Mouse (Mus musculus): Measurements from ENCODE around the gene Scd1. TPM values are rescaled to one million over a fixed set of nuclear protein-coding genes. Genes with fewer than 3 reads are reported as not detected.

Scd1 gene
- polyA plus RNA-seq, 1 experiment from 2014 or later = 4.4 TPM

GRCm38 (mm10) chr19:44422051-44422631 lies 14.5 kb upstream of the Scd1 start:
- H3K36me3 ChIP-seq (ENCODE audit: control insufficient read depth, insufficient read depth, low read length) = no peaks in the 10 kb centered on the region
- 81% methylated on average over 8 of the region's 8 CpGs for WGBS
- H3K4me1 ChIP-seq (replicated peaks; ENCODE audit: control insufficient read depth, insufficient read depth, low read length) = no peaks in the 10 kb centered on the region
- no peaks in the 10 kb centered on the region for H3K27me3 ChIP-seq (replicated peaks; ENCODE audit: control insufficient read depth, insufficient read depth, low read length)
- no peak overlapping the region for H3K4me3 ChIP-seq (ENCODE audit: low read depth, low read length)
- H3K4me2 ChIP-seq (ENCODE audit: low read length) = no peak overlapping the region
- H3K9ac ChIP-seq (ENCODE audit: low read length) = no peak overlapping the region
- H3K27ac ChIP-seq (ENCODE audit: low read depth) = no peak overlapping the region
- DNase-seq (ENCODE audit: low spot score) (no peak), ATAC-seq (replicated peaks; ENCODE audit: low FRiP score, low TSS enrichment, low read depth) (no peak)
- H3K9me3 ChIP-seq (ENCODE audit: control insufficient read depth, low read length) = no peaks in the 10 kb centered on the region

- H3K4me1 ChIP-seq (replicated peaks; ENCODE audit: control insufficient read depth, insufficient read depth, low read length) = no peaks in the 10 kb centered on the region
- H3K27me3 ChIP-seq (replicated peaks; ENCODE audit: control insufficient read depth, insufficient read depth, low read length) = no peaks in the 10 kb centered on the region
- no peak overlapping the region for H3K9ac ChIP-seq (ENCODE audit: low read length)
- DNase-seq (ENCODE audit: low spot score) = no peak
- WGBS = 49% methylated on average over 11 of the region's 11 CpGs
- no peak overlapping the region for H3K27ac ChIP-seq (ENCODE audit: low read depth)
- ATAC-seq (replicated peaks; ENCODE audit: low FRiP score, low TSS enrichment, low read depth) = no peak
- H3K4me2 ChIP-seq (ENCODE audit: low read length) = no peak overlapping the region
- H3K4me3 ChIP-seq (ENCODE audit: low read depth, low read length) = no peak overlapping the region
- H3K9me3 ChIP-seq (ENCODE audit: control insufficient read depth, low read length) = no peaks in the 10 kb centered on the region
- H3K36me3 ChIP-seq (ENCODE audit: control insufficient read depth, insufficient read depth, low read length) = no peaks in the 10 kb centered on the region
These were observed 11.9 kb upstream of the Scd1 start for GRCm38 (mm10) chr19:44419530-44419929.

GRCm38 (mm10) chr19:44418945-44419344 lies 11.3 kb upstream of the Scd1 start:
- WGBS = 18% methylated on average over 4 of the region's 4 CpGs
- no peak overlapping the region for H3K9ac ChIP-seq (ENCODE audit: low read length)
- ATAC-seq (replicated peaks; ENCODE audit: low FRiP score, low TSS enrichment, low read depth) = no peak

GRCm38 (mm10) chr19:44418544-44418943 lies 10.9 kb upstream of the Scd1 start:
- H3K9ac ChIP-seq (ENCODE audit: low read length) = no peak overlapping the region
- no peaks in the 10 kb centered on the region for H3K4me1 ChIP-seq (replicated peaks; ENCODE audit: control insufficient read depth, insufficient read depth, low read length)
- no peaks in the 10 kb centered on the region for H3K27me3 ChIP-seq (replicated peaks; ENCODE audit: control insufficient read depth, insufficient read depth, low read length)
- WGBS = 60% methylated on average over 9 of the region's 9 CpGs
- DNase-seq (ENCODE audit: low spot score) = no peak
- H3K36me3 ChIP-seq (ENCODE audit: control insufficient read depth, insufficient read depth, low read length) = no peaks in the 10 kb centered on the region
- H3K4me2 ChIP-seq (ENCODE audit: low read length) = no peak overlapping the region
- H3K27ac ChIP-seq (ENCODE audit: low read depth) = no peak overlapping the region
- no peaks in the 10 kb centered on the region for H3K9me3 ChIP-seq (ENCODE audit: control insufficient read depth, low read length)
- no peak for ATAC-seq (replicated peaks; ENCODE audit: low FRiP score, low TSS enrichment, low read depth)
- no peak overlapping the region for H3K4me3 ChIP-seq (ENCODE audit: low read depth, low read length)

More at GRCm38 (mm10) chr19:44418945-44419344, 11.3 kb upstream of the Scd1 start:
- peak; percentile 93 for DNase-seq (ENCODE audit: low spot score)
- Histone ChIP-seq H3K4me3 (ENCODE audit: low read depth, low read length) (no peak overlapping the region), H3K36me3 (ENCODE audit: control insufficient read depth, insufficient read depth, low read length) (no peaks in the 10 kb centered on the region), H3K27me3 (replicated peaks; ENCODE audit: control insufficient read depth, insufficient read depth, low read length) (no peaks in the 10 kb centered on the region), H3K9me3 (ENCODE audit: control insufficient read depth, low read length) (no peaks in the 10 kb centered on the region), H3K4me2 (ENCODE audit: low read length) (no peak overlapping the region), H3K4me1 (replicated peaks; ENCODE audit: control insufficient read depth, insufficient read depth, low read length) (no peaks in the 10 kb centered on the region), H3K27ac (ENCODE audit: low read depth) (no peak overlapping the region)

- Histone ChIP-seq H3K27me3 (replicated peaks; ENCODE audit: control insufficient read depth, insufficient read depth, low read length) (no peaks in the 10 kb centered on the region), H3K27ac (ENCODE audit: low read depth) (no peak overlapping the region), H3K9me3 (ENCODE audit: control insufficient read depth, low read length) (no peaks in the 10 kb centered on the region), H3K4me3 (ENCODE audit: low read depth, low read length) (no peak overlapping the region), H3K9ac (ENCODE audit: low read length) (no peak overlapping the region), H3K4me2 (ENCODE audit: low read length) (no peak overlapping the region), H3K36me3 (ENCODE audit: control insufficient read depth, insufficient read depth, low read length) (no peaks in the 10 kb centered on the region), H3K4me1 (replicated peaks; ENCODE audit: control insufficient read depth, insufficient read depth, low read length) (no peaks in the 10 kb centered on the region)
- WGBS = 82% methylated on average over 5 of the region's 5 CpGs
- ATAC-seq (replicated peaks; ENCODE audit: low FRiP score, low TSS enrichment, low read depth) (no peak), DNase-seq (ENCODE audit: low spot score) (no peak)
These were observed 10.4 kb upstream of the Scd1 start for GRCm38 (mm10) chr19:44418061-44418460.

- WGBS = 64% methylated on average over 4 of the region's 4 CpGs
- Histone ChIP-seq H3K4me3 (ENCODE audit: low read depth, low read length) (no peak overlapping the region), H3K4me2 (ENCODE audit: low read length) (no peak overlapping the region), H3K4me1 (replicated peaks; ENCODE audit: control insufficient read depth, insufficient read depth, low read length) (no peaks in the 10 kb centered on the region), H3K9ac (ENCODE audit: low read length) (no peak overlapping the region), H3K9me3 (ENCODE audit: control insufficient read depth, low read length) (no peaks in the 10 kb centered on the region), H3K36me3 (ENCODE audit: control insufficient read depth, insufficient read depth, low read length) (no peaks in the 10 kb centered on the region), H3K27ac (ENCODE audit: low read depth) (no peak overlapping the region), H3K27me3 (replicated peaks; ENCODE audit: control insufficient read depth, insufficient read depth, low read length) (no peaks in the 10 kb centered on the region)
- no peak for DNase-seq (ENCODE audit: low spot score)
- no peak for ATAC-seq (replicated peaks; ENCODE audit: low FRiP score, low TSS enrichment, low read depth)
These were observed 9.8 kb upstream of the Scd1 start for GRCm38 (mm10) chr19:44417448-44417847.

GRCm38 (mm10) chr19:44416240-44416639 lies 8.6 kb upstream of the Scd1 start:
- Histone ChIP-seq H3K9me3 (ENCODE audit: control insufficient read depth, low read length) (no peaks in the 10 kb centered on the region), H3K27ac (ENCODE audit: low read depth) (no peak overlapping the region), H3K4me1 (replicated peaks; ENCODE audit: control insufficient read depth, insufficient read depth, low read length) (no peaks in the 10 kb centered on the region), H3K4me2 (ENCODE audit: low read length) (no peak overlapping the region), H3K27me3 (replicated peaks; ENCODE audit: control insufficient read depth, insufficient read depth, low read length) (no peaks in the 10 kb centered on the region), H3K4me3 (ENCODE audit: low read depth, low read length) (no peak overlapping the region), H3K36me3 (ENCODE audit: control insufficient read depth, insufficient read depth, low read length) (no peaks in the 10 kb centered on the region), H3K9ac (ENCODE audit: low read length) (no peak overlapping the region)
- no peak for ATAC-seq (replicated peaks; ENCODE audit: low FRiP score, low TSS enrichment, low read depth)
- WGBS = 85% methylated on average over 5 of the region's 5 CpGs
- DNase-seq (ENCODE audit: low spot score) = no peak

- Histone ChIP-seq H3K9ac (ENCODE audit: low read length) (no peak overlapping the region), H3K4me2 (ENCODE audit: low read length) (no peak overlapping the region), H3K9me3 (ENCODE audit: control insufficient read depth, low read length) (no peaks in the 10 kb centered on the region), H3K27me3 (replicated peaks; ENCODE audit: control insufficient read depth, insufficient read depth, low read length) (no peaks in the 10 kb centered on the region), H3K4me1 (replicated peaks; ENCODE audit: control insufficient read depth, insufficient read depth, low read length) (no peaks in the 10 kb centered on the region), H3K27ac (ENCODE audit: low read depth) (no peak overlapping the region), H3K36me3 (ENCODE audit: control insufficient read depth, insufficient read depth, low read length) (no peaks in the 10 kb centered on the region), H3K4me3 (ENCODE audit: low read depth, low read length) (no peak overlapping the region)
- no peak for ATAC-seq (replicated peaks; ENCODE audit: low FRiP score, low TSS enrichment, low read depth)
- DNase-seq (ENCODE audit: low spot score) = no peak
- WGBS = 88% methylated on average over 5 of the region's 5 CpGs
These were observed 7.8 kb upstream of the Scd1 start for GRCm38 (mm10) chr19:44415464-44415863.

GRCm38 (mm10) chr19:44410269-44410992 lies 2.8 kb upstream of the Scd1 start:
- no peaks in the 10 kb centered on the region for H3K27me3 ChIP-seq (replicated peaks; ENCODE audit: control insufficient read depth, insufficient read depth, low read length)
- H3K4me1 ChIP-seq (replicated peaks; ENCODE audit: control insufficient read depth, insufficient read depth, low read length) = 0 out of 2 replicates have a peak, but pooled peaks cover 3% of the 10 kb centered on the region
- no peak overlapping the region for H3K9ac ChIP-seq (ENCODE audit: low read length)
- no peak overlapping the region for H3K4me3 ChIP-seq (ENCODE audit: low read depth, low read length)
- no peak overlapping the region for H3K4me2 ChIP-seq (ENCODE audit: low read length)
- DNase-seq (ENCODE audit: low spot score) = no peak
- H3K9me3 ChIP-seq (ENCODE audit: control insufficient read depth, low read length) = no peaks in the 10 kb centered on the region
- no peak for ATAC-seq (replicated peaks; ENCODE audit: low FRiP score, low TSS enrichment, low read depth)
- no peaks in the 10 kb centered on the region for H3K36me3 ChIP-seq (ENCODE audit: control insufficient read depth, insufficient read depth, low read length)
- WGBS = 92% methylated on average over 20 of the region's 20 CpGs
- H3K27ac ChIP-seq (ENCODE audit: low read depth) = no peak overlapping the region
